Mouse (Mus musculus) lung, embryonic 16.5 days (tissue): ENCODE measurements around the gene Mcl1. TPM values are rescaled to one million over a fixed set of nuclear protein-coding genes. Genes with fewer than 3 reads are reported as not detected.
A peak's percentile ranks its signal among the peaks of the same experiment; 100 is the strongest.

Source experiments
- ATAC-seq: fragments of 200-750 bp; cut with Nextera tagmentation; 2 replicates; pipeline ENCODE4 v1.8.0; 2017; ENCODE audit warnings: low read depth, mild to moderate bottlenecking, moderate library complexity
- H3K27ac ChIP-seq: fragments of 300-500 bp; sonication (generic); 2 replicates; pipeline ENCODE4 v1.5.1; 2014; ENCODE audit warnings: mild to moderate bottlenecking, control low read depth, low read length
- H3K27me3 ChIP-seq: fragments of 300-500 bp; sonication (generic); 2 replicates; pipeline ENCODE4 v1.6.1; 2014; ENCODE audit warnings: low read depth, low read length, mixed read lengths; ENCODE audit not compliant: control insufficient read depth, insufficient read depth
- H3K36me3 ChIP-seq: fragments of 300-500 bp; sonication (generic); 2 replicates; pipeline ENCODE4 v1.6.1; 2014; ENCODE audit warnings: low read length; ENCODE audit not compliant: control insufficient read depth, insufficient read depth
- H3K4me1 ChIP-seq: fragments of 300-500 bp; sonication (generic); replicated peaks from 2 replicates; pipeline ENCODE4 v1.6.1; 2014; ENCODE audit warnings: low read length, mixed read lengths; ENCODE audit not compliant: control insufficient read depth, insufficient read depth
- H3K4me2 ChIP-seq: fragments of 300-500 bp; sonication (generic); 2 replicates; pipeline ENCODE4 v1.6.1; 2014; ENCODE audit warnings: low read depth, low read length, control low read depth
- H3K4me3 ChIP-seq: fragments of 300-500 bp; sonication (generic); 2 replicates; pipeline ENCODE4 v1.5.1; 2014; ENCODE audit warnings: mild to moderate bottlenecking, low read length, control low read depth
- H3K9ac ChIP-seq: fragments of 300-500 bp; sonication (generic); 2 replicates; pipeline ENCODE4 v1.6.1; 2014; ENCODE audit warnings: low read length, control low read depth
- H3K9me3 ChIP-seq: fragments of 300-500 bp; sonication (generic); 2 replicates; pipeline ENCODE4 v1.6.1; 2016; ENCODE audit warnings: low read length; ENCODE audit not compliant: control insufficient read depth
- WGBS: fragments of 180-500 bp; shearing (Covaris S2); extraction: QIAGEN DNeasy Blood & Tissue Kit; methylation state at CpG from one replicate; pipeline ENCODE4 v1.1.7; 2014; 5-methylcytosine and 5-hydroxymethylcytosine counted together
- polyA plus RNA-seq: library from polyadenylated mRNA; unstranded; fragments of >200 nt; fragmentation: Nextera tagmentation; extraction: Ambion mirVana; gene quantifications from 2 replicates; pipeline ENCODE4 v1.2.1, GENCODE M21; 2015

Gene Mcl1
- polyA plus RNA-seq, 1 experiment from 2014 or later: 31.7 TPM

DNA sequence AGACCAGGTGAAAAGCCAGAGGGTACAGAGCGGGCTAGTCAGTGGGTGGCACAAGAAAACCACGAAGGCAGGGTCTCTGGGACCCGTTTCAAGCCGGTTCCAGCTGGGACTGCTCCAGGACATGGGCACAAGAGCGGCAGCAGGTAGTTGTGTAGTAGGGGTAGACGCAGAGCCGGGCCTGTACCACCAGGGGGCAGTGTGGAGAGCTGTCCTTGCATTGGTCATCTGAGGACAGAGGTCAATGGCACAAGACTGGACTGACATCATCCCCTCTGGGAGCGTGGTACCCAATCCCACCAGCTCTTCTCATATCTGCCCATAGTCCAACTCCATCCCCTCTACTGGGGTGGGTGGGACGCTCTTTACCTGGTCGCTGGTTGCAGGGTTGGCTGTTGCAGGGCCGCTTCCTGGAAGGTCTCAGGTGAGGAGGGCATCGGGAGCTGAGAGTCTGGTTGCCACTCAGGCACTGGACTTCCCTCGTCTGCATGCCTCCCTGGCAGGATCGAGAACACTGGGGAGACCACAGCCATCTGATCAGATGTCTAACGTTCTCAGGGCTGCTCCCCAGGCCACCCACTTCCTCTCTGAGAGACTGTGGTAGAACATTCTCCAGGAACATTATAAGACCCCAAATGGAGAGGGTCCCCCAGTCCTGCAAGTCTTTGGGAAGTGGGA, 18.3 kb downstream of the Mcl1 start:
- H3K36me3 ChIP-seq: peaks cover 4% of the 10 kb centered on the region; the same call in 1 of the 2 replicates
- H3K4me2 ChIP-seq: no peak overlapping the region
- no peak for ATAC-seq
- H3K27me3 ChIP-seq: no peaks in the 10 kb centered on the region
- H3K9me3 ChIP-seq: no peaks in the 10 kb centered on the region
- peaks cover 50% of the 10 kb centered on the region for H3K4me1 ChIP-seq
- H3K27ac ChIP-seq: peak overlapping the region; percentile 99; the same call in 1 of the 2 replicates
- 56% methylated on average over 15 of the region's 15 CpGs for WGBS
- no peak overlapping the region; the same call in 1 of the 2 replicates for H3K9ac ChIP-seq
- no peak overlapping the region for H3K4me3 ChIP-seq

GRCm38 (mm10) chr3:95677420-95678090, 19.0 kb downstream of the Mcl1 start:
- WGBS: 79% methylated on average over 19 of the region's 19 CpGs

DNA sequence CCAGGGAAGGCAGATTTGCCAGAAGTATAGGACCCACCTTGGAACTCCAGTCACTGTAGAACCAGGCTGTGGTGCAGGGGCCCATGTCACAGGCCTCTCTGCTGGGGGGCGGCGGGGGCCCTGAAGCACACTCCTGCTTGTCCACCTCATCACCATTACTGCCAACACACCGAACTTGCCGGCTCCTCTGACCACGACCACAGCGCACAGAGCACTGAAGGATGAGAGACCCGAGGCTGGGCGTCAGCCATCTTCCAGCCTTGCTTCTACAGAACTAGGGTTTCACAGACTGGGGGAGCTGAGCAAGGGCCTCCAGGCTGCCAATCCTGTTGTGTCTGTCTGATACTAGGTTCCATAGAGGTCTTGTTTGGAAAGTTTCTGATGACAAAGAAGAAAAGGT, 21.0 kb downstream of the Mcl1 start:
- Histone ChIP-seq H3K4me1 (peaks cover 24% of the 10 kb centered on the region), H3K36me3 (peaks cover 4% of the 10 kb centered on the region; the same call in 1 of the 2 replicates), H3K4me3 (no peak overlapping the region), H3K27me3 (no peaks in the 10 kb centered on the region), H3K4me2 (no peak overlapping the region), H3K27ac (no peak overlapping the region), H3K9ac (no peak overlapping the region), H3K9me3 (no peaks in the 10 kb centered on the region)
- no peak for ATAC-seq
- 88% methylated on average over 8 of the region's 8 CpGs for WGBS

More at GRCm38 (mm10) chr3:95677420-95678090, 19.0 kb downstream of the Mcl1 start:
- ATAC-seq: no peak
- Histone ChIP-seq H3K9me3 (no peaks in the 10 kb centered on the region), H3K27ac (no peak overlapping the region), H3K4me1 (peaks cover 44% of the 10 kb centered on the region), H3K36me3 (peaks cover 4% of the 10 kb centered on the region; the same call in 1 of the 2 replicates), H3K9ac (no peak overlapping the region), H3K4me3 (no peak overlapping the region), H3K4me2 (no peak overlapping the region), H3K27me3 (no peaks in the 10 kb centered on the region)

DNA sequence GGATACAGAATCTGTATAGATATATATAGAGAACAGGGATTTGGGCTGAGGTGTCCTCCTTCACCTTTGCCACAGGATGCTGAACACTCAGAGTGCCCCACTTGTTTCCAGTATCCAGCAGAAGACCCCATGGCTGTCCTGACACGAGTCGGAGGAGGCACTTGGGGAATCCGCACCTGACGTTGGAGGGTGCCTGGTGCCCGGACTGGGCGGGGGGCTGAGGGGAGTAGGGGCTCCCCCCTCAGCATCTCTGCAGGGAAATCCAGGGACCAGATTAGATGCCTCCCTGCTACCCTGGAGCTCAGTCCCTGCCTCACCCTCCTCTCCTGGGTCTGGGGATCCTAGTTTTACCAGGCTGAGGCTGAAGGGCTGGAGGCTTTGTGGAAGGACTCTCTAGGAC, 22.1 kb downstream of the Mcl1 start:
- H3K4me1 ChIP-seq: peaks cover 13% of the 10 kb centered on the region
- WGBS: 88% methylated on average over 6 of the region's 6 CpGs
- no peak overlapping the region for H3K4me3 ChIP-seq
- no peak overlapping the region for H3K9ac ChIP-seq
- H3K9me3 ChIP-seq: no peaks in the 10 kb centered on the region
- no peak overlapping the region for H3K27ac ChIP-seq
- H3K4me2 ChIP-seq: no peak overlapping the region
- H3K36me3 ChIP-seq: peaks cover 4% of the 10 kb centered on the region; the same call in 1 of the 2 replicates
- no peak for ATAC-seq
- no peaks in the 10 kb centered on the region for H3K27me3 ChIP-seq

DNA sequence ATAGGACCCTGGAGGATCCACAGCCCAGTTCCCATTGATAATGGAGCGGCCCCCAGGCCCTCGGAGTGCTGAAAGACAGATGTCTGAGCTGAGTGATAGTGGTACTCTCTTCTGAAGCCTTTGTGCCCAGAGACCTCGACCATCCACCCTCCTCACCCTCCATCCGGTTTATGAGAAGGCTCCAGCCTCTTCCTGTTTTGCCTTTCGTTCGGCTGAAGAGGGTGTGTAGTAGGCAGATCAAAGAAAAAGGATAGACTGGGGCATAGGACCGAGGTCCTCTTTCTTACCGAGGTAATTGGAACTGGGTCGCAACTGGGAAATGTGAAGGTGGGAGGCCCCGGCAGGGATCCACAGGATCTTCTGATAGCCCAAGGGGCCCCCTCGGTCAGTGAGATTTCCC, 22.8 kb downstream of the Mcl1 start:
- Histone ChIP-seq H3K36me3 (peaks cover 4% of the 10 kb centered on the region; the same call in 1 of the 2 replicates), H3K27me3 (no peaks in the 10 kb centered on the region), H3K4me2 (no peak overlapping the region), H3K4me3 (no peak overlapping the region), H3K9me3 (no peaks in the 10 kb centered on the region), H3K9ac (no peak overlapping the region), H3K27ac (no peak overlapping the region), H3K4me1 (peaks cover 9% of the 10 kb centered on the region)
- ATAC-seq: no peak
- 26% methylated on average over 11 of the region's 11 CpGs for WGBS

DNA sequence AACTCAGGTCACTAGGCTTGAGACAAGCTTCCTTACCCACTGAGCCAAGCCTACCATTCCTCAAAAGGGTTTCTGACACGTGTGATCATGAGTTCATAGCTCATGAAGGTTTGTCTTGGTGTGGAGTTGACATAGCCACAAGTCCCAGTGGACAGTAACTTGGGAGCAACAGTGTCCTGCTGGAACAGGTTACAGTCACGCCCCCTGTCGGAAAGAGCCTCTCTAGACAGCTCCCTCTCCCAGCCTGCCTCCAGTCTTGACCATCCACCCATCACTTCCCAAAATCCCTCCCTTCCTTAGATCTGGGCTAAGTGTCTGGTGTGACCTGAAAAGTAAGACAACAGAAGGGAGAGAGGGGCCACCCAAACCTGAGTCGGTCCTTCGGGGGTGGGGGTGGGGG, 24.3 kb downstream of the Mcl1 start:
- H3K4me2 ChIP-seq: no peak overlapping the region
- H3K27me3 ChIP-seq: no peaks in the 10 kb centered on the region
- peaks cover 19% of the 10 kb centered on the region for H3K4me1 ChIP-seq
- H3K9ac ChIP-seq: no peak overlapping the region
- 45% methylated on average over 5 of the region's 5 CpGs for WGBS
- H3K36me3 ChIP-seq: peaks cover 4% of the 10 kb centered on the region; the same call in 1 of the 2 replicates
- H3K27ac ChIP-seq: no peak overlapping the region
- ATAC-seq: no peak
- no peaks in the 10 kb centered on the region for H3K9me3 ChIP-seq
- no peak overlapping the region for H3K4me3 ChIP-seq

DNA sequence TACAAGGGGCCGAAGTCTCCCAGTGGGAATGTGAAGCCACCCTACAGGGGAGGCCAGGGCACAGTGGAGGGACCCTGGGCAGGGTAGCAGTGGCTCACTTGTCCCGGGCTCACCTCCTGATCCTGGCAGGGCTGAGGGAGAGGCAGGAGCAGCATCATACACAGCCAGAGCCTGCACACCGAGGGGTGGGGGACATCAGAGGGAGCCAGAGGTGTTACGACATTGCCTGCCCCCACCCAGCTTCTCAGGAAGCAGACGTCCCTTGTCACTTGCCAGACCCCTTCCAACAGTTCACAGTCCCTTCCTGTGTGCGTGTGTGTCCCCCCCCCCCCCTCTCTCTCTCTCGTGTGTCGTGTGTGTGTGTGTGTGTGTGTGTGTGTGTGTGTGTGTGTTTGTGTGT, 26.3 kb downstream of the Mcl1 start:
- no peak overlapping the region for H3K27ac ChIP-seq
- ATAC-seq: no peak
- 31% methylated on average over 6 of the region's 8 CpGs for WGBS
- H3K36me3 ChIP-seq: no peaks in the 10 kb centered on the region
- peaks cover 31% of the 10 kb centered on the region for H3K4me1 ChIP-seq
- H3K4me3 ChIP-seq: no peak overlapping the region
- no peak overlapping the region for H3K9ac ChIP-seq
- no peaks in the 10 kb centered on the region for H3K9me3 ChIP-seq
- H3K27me3 ChIP-seq: no peaks in the 10 kb centered on the region
- H3K4me2 ChIP-seq: no peak overlapping the region

GRCm38 (mm10) chr3:95685301-95685700, 26.7 kb downstream of the Mcl1 start:
- Histone ChIP-seq H3K36me3 (no peaks in the 10 kb centered on the region), H3K27me3 (no peaks in the 10 kb centered on the region), H3K4me1 (peaks cover 35% of the 10 kb centered on the region), H3K4me2 (no peak overlapping the region), H3K27ac (no peak overlapping the region), H3K9me3 (no peaks in the 10 kb centered on the region), H3K9ac (no peak overlapping the region), H3K4me3 (no peak overlapping the region)
- 78% methylated on average over 4 of the region's 4 CpGs for WGBS
- ATAC-seq: no peak

DNA sequence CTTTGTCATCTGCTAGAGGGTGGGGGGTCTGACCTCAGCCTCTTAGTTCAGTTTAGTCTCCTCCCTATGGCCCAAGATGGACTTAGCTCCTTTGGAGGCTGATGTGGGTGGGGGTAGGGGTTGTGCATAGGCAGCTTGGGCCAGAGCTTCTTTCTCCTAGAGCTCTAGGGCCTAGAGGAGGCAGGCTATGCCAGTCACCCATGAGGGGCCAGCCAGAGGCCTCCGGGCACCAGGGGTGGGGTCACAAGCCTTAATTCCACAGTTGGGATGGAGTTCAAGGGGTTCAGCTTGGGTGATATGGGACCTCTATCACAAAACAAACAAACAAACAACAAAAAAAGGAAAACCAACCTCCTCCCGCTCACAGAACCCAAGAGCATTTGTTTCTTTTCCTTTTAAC, 27.1 kb downstream of the Mcl1 start:
- H3K9ac ChIP-seq: no peak overlapping the region
- H3K4me1 ChIP-seq: peaks cover 38% of the 10 kb centered on the region
- ATAC-seq: no peak
- no peak overlapping the region for H3K4me3 ChIP-seq
- H3K27ac ChIP-seq: no peak overlapping the region
- H3K36me3 ChIP-seq: no peaks in the 10 kb centered on the region
- H3K4me2 ChIP-seq: no peak overlapping the region
- H3K9me3 ChIP-seq: no peaks in the 10 kb centered on the region
- H3K27me3 ChIP-seq: no peaks in the 10 kb centered on the region
- 62% methylated on average over 2 of the region's 2 CpGs for WGBS
